Mouse (Mus musculus) thymus, postnatal 25 days (tissue): ENCODE data around the gene Rhoj.

Experiments
- DNase-seq: peaks from one replicate; pipeline ENCODE4 v3.0.0; 2022

Rhoj gene

DNA sequence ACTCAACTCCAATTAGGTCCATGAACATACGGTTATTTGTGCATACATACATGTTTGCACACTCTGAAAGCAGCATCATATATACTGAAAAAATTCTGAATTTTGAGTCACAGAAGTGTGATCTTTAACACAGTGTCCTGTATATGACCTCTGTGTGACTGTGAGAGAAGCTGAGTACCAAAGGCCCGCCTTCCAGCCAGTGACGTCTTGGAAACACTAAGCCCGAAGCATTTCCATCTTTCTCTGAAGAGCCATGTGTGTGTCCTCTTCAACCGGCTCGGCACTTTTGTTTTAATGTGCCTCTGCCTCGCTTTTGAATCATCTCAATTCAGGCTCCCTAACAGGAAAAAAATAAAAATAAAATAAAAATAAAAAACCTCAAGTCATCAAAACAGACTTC lies 43.7 kb downstream of the Rhoj start:
- no peak for DNase-seq

DNA sequence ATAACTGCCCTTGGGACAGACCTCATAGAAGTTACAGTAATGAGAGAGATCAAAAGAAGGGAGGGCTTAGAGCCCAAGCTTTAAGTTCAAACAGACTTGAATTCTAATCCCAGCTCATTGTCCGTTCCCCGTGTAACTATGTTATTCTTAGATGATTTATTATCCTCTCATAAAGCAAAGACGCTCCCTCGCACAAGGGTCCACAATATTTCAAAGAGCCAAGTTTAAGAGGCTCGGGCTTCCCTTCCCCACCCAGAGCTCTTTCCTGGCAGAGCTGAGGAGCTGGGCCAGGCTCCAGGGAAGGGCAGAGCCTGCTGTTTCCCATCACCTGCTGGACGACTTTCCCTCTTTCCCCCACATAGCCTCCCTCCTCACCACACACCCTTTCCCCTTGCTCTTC lies 44.3 kb downstream of the Rhoj start:
- no peak for DNase-seq

DNA sequence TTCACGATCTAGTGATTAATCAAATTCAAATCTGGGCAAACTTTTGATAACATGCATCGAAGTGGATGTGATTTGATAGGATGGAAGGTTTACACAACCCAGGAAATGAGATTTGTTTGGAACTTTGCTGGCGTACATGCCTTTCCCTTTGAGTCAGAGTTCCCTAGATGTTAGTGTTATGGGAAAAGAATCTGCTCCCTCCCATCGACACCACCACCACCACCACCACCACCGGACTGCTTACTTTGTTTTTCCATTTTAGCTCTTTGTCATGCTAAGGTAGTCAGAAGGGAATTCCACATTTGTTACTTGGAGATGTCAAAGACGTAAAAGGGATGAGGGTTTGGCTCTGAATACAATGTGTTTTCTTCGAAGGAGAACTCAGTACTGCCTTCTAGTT lies 46.2 kb downstream of the Rhoj start:
- DNase-seq = no peak

DNA sequence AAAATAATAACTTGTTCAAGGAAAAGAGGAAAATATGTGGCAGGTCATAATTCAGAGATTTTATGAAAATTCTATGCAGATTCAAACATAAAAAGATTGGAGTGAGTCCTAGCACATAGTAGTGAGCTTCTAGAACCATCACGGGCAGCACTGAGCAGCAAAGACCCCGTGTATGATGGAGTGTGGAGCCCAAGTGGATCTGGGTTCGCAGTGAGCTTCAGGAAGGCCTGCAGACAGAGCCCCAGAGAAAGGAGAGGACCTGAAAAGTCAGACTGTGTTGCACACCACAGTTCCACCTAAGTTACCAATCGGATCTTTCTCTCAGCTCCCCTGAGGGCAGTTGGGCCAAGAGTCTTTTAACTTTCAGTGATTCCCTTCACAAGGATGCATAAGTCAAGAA lies 49.7 kb downstream of the Rhoj start:
- DNase-seq = no peak

DNA sequence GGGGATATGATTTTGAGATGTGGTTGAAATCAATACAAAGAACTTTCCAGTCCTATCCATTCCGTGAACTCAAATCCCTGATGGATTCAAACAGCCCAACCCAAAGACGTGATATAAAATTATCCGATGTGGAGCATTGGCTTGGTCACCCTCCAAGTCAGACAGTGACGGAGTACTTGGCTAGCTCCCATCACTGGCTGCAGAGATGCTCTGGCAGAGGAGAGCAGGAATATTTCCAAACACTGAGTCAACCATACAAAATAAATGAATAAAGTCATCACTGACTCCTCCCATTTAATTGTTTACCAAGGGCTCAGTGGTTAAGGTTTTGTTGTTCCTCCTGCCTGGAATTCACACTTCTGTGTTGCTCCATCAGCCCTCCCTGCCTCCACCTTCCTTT lies 50.6 kb downstream of the Rhoj start:
- no peak for DNase-seq

DNA sequence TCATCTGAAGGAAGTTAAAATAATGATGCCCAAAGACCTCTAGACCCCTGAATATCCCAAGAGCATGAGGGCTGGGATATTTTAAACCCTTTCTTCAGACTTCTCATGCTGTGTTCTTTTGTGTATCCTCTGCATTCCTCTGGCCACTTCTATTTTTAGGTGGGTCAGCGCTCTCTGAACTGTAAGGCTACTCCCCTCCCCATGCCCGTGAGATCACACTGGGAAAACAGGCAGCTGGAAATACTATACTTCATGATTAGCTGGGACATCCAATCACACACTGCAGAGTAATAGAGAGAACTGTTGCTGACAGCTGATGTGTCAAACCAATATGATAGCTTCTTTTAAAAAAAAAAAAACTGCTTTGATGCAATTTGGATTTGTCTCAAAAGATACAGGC lies 51.4 kb downstream of the Rhoj start:
- DNase-seq = no peak

DNA sequence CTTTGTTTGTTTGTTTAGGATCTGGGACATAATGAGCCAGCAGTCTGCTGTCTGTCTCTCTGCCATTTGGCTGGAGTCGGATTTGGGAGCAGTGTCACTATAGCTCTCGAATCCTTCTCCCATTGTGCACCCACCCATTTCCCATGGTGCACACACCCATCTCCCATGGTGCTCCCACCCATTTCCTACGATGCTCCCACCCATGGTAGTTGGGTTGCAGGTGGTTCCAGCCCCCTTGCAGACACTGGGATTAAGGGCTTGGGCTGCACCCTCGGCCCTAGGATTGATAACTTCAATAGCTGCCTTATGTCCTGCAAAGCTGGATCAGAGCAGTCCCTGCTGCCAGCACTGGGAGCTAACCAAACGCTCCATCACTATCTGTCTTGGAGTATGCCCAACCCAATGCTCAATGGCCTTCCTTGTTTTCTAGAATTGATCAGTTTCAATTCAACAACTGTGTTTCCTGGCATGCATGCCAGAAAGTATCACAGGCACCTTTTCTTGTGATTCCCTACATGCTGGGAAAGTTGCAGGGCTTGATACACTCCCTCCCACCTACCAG lies 51.9 kb downstream of the Rhoj start:
- no peak for DNase-seq

DNA sequence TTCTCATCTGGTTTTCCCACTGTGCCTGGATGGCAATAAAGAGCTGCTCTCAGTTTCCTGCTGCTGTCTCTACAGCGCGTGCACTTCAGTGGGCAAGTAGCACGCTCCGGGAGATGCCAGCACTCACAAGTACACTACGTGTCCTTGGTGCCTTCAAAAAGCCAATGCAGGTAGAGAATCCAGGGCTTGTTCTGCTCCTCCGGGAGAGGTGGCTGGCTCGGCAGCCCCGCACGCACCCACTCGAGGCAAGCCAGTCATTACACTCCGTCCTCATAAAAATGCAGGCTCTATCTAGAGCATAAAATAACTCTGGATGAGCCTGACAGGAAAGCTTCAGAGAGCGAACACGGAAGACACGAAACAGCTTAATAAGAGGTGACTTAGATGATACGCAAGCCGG lies 54.3 kb downstream of the Rhoj start:
- no peak for DNase-seq

DNA sequence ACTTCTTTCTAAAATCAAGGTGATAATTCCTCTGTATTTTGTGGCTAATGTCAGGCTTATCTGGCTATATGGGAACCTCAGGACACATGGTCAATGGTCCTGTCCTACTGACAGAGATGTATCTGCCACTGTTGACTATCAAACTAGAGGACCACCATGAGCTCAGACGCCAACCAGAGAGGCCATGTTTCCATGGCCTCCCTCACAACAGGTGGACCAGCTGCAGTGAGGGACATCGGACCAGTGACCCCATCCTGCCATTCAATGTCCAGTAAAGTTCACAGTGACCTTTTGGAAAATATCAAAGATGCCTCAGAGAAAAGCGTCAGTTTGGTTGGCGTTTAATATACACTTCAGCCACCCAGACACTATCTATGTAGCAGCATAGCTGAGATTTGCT lies 56.3 kb downstream of the Rhoj start:
- no peak for DNase-seq

DNA sequence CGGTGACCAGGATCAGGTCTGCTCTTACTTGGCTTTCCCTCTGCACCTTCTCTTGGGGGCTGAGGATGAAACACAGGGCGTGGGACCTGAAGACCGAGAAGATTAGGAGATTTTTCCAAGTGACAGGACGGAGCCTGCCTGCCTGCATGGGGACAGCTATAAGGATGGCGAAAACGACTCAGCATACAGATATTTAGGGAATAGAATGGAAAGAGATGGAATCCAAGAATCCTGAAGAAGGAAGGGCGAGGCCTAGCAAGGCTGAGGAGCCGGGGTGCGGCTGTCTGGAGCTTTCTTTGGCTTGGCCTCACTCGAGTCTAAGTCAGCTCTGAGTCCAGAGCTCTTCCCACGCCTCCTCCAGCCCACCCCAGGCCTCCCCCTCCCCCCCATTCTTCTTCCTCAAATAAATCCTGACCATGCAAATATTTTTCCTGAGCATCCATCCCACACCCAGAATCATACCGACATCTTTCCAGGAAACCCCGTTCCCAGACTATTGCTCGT lies 57.6 kb downstream of the Rhoj start:
- no peak for DNase-seq

DNA sequence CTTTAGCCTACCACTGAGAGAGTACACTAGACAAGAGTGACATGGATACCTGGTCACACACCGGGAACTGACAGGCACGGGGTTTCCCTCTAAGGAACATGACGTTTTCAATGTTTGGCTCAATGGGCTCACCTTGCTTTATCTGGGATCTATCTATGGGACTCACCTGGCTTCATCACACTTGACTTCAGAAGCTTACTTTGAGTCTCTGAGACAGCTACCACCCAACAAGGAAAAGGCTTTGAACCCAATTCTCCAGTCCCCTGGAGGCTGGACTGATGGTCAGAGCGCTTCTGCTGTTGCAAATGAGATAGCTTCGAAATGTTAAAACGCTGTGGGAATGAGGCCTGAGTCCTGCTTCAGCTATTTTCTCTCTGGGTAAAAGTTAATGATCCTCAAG lies 59.2 kb downstream of the Rhoj start:
- DNase-seq = no peak

DNA sequence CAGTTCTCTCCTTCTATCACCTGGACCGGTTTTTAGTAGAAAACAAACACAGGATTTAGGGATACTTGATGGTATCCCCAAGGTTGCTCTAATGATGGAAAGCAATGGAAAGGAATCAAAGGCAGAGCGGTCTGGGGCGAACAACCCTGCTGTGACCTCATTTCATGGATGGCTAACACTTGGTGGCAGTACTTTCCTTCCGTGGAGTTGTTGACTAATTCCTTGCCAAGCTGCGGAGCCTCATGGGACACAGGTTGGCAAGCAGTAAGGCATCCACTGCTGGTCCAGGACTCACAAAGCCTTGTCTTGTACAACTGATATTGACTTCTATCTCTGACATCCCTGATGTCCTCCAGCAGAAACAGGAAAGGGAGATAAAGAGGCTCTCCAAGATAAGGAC lies 60.4 kb downstream of the Rhoj start:
- no peak for DNase-seq

DNA sequence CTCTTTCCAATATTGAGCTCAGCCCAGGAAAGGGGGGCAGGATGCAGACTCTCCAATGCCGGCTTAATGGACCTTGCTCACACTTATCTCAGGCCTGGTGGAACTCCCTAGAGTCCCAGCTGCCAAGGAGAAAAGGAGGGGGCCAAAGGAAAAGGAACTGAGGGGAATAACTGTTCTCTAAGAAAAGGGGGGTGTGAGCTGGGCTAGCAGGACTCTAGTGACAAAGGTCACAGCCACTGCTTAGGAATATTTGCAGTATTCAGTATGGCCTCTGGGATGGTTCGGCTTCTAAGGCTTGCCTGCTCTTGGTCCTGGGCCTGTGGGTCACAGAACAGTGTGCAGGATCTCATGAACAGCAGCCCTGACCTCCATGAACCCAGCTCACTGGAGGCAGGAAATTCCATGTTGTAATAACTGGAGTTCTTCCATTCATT lies 61.3 kb downstream of the Rhoj start:
- no peak for DNase-seq

DNA sequence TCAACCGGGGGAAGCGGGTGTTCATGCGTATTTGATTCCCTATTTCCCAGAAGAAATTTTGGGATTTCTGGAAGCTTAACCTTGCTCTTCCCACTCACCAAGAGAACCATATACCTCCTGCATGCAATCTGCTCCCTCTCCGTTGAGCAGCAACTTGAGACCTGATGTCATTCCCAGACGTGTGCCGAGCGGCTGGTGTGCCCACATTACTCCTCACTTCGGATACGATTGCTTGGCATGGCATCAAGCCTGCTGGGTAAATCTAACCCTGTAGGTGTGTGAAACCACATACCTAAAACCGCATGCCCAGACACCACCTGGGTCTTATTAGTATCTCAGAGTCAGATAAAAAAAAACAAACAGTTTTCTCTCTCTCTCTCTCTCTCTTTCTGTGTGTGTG lies 66.3 kb downstream of the Rhoj start:
- DNase-seq = no peak

DNA sequence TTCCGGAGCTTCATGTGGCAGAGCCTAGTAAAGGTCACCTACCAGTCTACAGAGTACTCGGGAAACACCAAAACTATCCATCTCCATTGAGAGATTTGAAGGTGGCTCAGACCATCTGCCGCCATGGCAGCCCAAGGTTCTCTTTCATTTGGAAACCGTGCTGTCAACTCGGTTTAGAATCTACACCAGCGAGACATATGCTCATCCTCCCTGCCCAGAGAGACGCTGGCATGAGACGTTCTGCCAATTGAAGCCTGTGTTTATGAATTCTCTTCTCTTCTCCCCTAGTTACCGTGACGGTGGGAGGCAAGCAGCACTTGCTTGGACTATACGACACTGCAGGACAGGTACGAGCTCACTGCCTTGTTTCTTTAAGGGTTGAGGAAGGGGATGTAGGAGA lies 66.9 kb downstream of the Rhoj start:
- DNase-seq = no peak

DNA sequence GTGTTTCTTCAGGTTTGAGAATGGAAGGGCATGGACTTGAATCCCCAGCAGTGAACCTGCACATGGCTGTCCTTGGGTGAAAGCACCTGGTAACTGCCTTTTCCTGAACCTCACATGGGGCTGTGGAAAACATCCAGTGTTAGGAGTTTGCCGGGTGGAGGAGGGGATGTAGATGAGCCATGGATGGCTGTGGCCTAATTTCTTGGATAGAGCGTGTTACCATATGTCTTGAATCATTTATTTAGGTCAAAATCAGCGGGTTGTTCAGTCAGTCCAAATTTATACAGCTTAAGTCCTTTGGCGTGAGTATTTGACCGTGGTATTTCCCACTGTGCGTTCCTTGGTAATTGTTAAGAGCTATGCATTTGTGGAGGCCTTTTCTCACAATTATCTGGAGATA lies 68.0 kb downstream of the Rhoj start:
- DNase-seq = no peak

DNA sequence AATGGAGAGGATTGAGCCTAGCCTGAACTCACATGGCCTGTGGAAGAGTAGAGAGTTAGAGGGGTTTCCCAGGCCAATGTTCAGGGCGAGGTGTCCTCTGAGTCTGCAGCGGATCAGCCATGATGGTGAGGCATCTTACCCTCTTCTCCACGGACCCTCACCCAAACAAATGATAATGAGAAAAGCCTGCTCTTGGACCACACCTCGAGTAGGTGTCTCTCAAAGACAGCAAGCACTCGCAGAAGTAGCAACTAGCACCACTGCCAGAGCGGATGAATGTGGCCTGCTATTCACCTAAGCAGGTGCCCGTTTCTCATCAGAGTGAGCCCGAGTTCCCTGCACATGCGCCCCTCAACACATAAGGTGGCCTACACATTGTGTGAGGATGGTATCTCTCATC lies 78.6 kb downstream of the Rhoj start:
- DNase-seq = no peak

DNA sequence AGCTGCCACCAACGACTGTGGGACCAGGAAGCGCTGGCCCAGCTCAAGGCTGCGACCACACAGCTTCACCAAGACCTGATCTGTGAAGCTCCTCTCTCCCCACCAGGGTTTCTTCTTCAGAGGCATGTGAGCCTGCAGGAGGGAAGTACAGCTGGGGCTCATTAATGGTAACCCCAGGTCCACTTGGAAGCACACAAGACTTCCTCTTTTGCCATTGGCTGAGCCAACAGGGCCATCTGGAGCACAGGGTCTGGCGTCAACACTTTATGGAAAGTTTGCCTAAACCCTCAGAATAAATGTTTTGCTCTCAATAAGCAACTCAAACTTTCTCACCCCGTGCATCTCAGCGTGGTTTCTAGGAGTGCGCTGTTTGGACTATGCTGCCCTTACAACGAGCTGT lies 79.0 kb downstream of the Rhoj start:
- DNase-seq = no peak

DNA sequence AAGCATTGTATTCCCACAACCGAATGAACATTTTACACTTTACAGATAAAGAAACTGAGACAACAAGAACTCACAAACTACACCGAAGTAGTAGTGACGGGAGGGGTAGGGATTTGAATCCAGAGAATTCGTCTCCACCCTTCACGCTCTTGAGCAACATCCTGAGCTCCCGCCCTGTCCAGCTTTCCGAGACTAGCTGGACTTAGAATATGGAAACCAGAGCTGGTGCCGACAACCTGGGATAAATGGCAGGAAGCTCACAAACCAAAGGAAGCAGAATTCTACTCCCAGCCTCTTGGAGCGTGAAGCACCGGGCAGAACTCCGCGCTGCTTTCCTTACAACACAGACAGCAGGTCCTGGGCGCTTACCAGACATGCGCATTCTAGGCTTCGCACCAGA lies 79.7 kb downstream of the Rhoj start:
- no peak for DNase-seq

DNA sequence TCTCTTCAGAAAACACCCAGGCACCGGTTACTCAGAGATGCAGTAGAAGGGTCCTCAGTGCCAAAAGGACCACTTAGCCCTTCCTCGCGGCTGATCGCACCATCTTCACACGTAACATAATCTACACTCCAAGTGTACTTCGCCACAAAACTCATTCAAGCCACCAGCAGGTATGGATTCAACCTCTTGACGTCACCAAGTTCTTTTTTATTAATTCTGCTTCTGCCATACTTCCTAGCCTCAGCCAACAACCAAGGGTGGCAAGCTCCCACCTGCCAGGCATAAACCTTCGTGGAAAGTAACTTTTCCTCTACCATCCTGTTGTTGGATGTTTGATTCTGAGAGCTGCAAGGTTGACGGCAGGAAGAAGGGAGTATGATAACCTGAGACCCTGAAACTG lies 80.4 kb downstream of the Rhoj start:
- DNase-seq = no peak

DNA sequence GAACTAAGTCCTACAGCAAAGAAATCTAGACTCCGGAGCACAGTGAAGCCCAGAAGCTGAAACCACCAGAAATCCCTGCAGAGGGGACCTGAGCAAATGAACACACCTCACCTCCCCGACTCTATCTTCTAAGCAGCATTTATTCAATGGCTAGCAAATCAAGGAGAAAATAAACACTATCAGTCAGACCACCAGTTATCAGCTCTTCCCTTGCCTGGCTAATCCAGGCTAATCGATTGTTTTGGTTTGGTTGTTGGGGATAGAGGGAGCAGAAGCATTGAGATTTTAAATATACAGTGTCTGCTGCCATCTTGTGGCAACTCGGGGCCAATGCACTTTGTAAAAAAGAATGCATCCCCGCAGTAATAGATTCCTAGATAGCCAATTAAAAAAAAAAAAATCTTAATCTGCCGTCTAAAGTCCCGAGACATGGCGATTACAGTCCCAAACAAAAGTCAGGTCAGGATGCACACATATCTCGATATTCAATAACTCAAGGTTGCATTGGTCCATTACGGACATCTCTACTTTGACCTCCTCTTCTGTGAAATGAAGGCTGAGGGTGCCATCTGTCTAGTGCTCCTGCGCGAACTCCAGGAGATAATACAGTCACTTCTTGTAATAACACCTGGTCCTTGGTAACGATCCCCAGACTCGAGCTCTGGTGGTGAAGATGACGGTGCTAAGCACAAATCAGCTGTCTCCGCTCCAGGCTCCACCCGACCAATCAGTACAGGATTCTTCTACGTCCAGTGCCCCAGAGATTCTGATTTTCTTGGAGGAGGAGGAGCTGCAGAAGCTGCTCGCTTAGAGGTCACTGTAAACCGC lies 81.4 kb downstream of the Rhoj start:
- peak; percentile 43 for DNase-seq

DNA sequence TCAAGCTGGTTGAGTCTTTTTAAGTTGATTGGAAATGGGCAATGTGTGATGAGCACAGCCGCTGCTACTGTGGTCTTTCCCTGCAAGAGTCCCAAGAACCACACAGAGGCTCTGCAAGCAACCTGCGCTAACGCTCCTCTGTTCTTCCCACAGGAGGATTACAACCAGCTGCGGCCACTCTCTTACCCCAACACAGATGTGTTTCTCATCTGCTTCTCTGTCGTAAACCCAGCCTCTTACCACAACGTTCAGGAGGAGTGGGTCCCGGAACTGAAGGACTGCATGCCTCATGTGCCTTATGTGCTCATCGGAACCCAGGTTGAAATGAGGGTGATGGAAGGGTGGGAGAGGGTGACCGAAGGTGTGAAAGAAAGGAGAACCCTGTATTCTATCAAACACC lies 83.4 kb downstream of the Rhoj start:
- DNase-seq = peak; percentile 60

DNA sequence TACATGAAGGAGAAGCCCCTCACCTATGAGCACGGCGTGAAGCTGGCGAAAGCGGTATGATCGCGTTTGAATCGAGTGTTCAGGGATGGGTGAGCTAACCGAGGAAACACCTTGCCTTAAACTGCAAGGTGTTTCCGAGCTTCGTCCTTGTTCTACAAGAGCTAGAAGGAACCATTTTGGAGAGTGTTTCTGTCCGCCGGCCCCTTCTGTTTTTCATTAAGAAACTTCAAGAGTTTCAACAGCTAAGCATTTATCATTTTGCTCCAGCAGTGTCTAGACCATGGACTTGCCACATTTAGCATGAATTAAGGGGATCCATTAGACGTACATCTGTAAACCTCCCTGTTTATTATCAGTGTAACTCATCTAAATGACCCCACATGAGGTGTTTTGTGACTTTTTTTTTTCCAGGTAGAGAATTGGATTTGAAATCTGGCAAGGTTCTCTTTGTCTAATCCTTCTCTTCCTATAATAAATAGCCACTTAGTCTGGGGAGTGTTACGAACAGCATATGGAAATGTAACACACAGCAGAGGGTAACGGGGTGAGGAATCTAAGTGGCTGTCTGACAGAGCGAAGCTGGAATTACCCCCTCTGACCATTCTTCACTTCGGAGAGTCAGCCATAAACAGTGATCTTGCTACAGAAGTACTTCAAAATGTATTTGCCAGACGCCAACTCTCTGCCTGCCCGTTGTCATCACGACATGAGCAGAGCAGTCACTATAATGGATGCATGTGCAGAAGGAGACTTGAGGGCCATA lies 86.1 kb downstream of the Rhoj start:
- no peak for DNase-seq

DNA sequence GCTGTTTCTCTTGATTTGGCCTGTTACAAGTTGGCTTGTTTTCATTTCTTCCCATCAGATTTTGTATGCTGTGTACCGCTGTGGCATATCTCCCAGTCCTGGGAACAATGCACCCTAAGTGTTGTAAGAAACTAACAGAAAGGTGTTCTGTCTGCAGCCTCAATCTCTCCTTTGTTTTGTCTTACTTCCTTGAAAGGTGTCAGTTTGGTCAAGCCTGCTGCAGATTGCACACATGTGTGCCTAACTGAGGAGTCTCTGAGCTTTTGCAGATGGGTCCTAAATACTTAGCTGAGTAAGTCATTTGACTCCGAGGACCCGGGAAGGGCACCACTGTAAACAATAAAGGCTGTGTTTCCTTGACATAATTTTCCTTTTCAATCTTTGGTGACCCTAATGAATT lies 88.5 kb downstream of the Rhoj start:
- DNase-seq = no peak
